Mouse (Mus musculus) embryonic facial prominence, embryonic 11.5 days (tissue): ENCODE results near the gene Map2k3. TPM values are rescaled to one million over a fixed set of nuclear protein-coding genes. Genes with fewer than 3 reads are reported as not detected.

Source experiments
- ATAC-seq: fragments of 200-750 bp; cut with Nextera tagmentation; replicated peaks from 2 replicates; pipeline ENCODE4 v1.8.0; 2017; ENCODE audit warnings: low read depth; ENCODE audit not compliant: insufficient number of reproducible peaks, low FRiP score, low TSS enrichment
- DNase-seq: peaks from one replicate; pipeline ENCODE4 v3.0.0-alpha.2; 2015; ENCODE audit warnings: low spot score
- H3K27ac ChIP-seq: fragments of 300-500 bp; sonication (generic); replicated peaks from 2 replicates; pipeline ENCODE4 v1.5.1; 2014; ENCODE audit warnings: mild to moderate bottlenecking, low read depth, low read length, control low read depth
- H3K27me3 ChIP-seq: fragments of 300-500 bp; sonication (generic); 2 replicates; pipeline ENCODE4 v1.6.1; 2014; ENCODE audit warnings: mild to moderate bottlenecking, low read length, moderate library complexity, mixed read lengths; ENCODE audit not compliant: control insufficient read depth, insufficient read depth
- H3K36me3 ChIP-seq: fragments of 300-500 bp; sonication (generic); replicated peaks from 2 replicates; pipeline ENCODE4 v1.6.1; 2014; ENCODE audit warnings: low read depth, mild to moderate bottlenecking, low read length, moderate library complexity, mixed read lengths; ENCODE audit not compliant: control insufficient read depth, insufficient read depth
- H3K4me1 ChIP-seq: fragments of 300-500 bp; sonication (generic); 2 replicates; pipeline ENCODE4 v1.6.1; 2014; ENCODE audit warnings: low read length, mixed read lengths; ENCODE audit not compliant: control insufficient read depth, insufficient read depth
- H3K4me2 ChIP-seq: fragments of 300-500 bp; sonication (generic); 2 replicates; pipeline ENCODE4 v1.6.1; 2014; ENCODE audit warnings: low read depth, mild to moderate bottlenecking, control low read depth, low read length, moderate library complexity
- H3K4me3 ChIP-seq: fragments of 300-500 bp; sonication (generic); 2 replicates; pipeline ENCODE4 v1.5.1; 2014; ENCODE audit warnings: low read depth, low read length, control low read depth
- H3K9ac ChIP-seq: fragments of 300-500 bp; sonication (generic); replicated peaks from 2 replicates; pipeline ENCODE4 v1.6.1; 2014; ENCODE audit warnings: mild to moderate bottlenecking, control low read depth, low read length
- H3K9me3 ChIP-seq: fragments of 300-500 bp; sonication (generic); replicated peaks from 2 replicates; pipeline ENCODE4 v1.6.1; 2016; ENCODE audit warnings: mild to moderate bottlenecking, low read length, inconsistent platforms, mixed read lengths; ENCODE audit not compliant: control insufficient read depth
- WGBS: fragments of 180-500 bp; shearing (Covaris S2); extraction: QIAGEN DNeasy Blood & Tissue Kit; methylation state at CpG from one replicate; pipeline ENCODE4 v1.1.7; 2014; 5-methylcytosine and 5-hydroxymethylcytosine counted together
- polyA plus RNA-seq: library from polyadenylated mRNA; unstranded; fragments of >200 nt; fragmentation: Nextera tagmentation; extraction: Ambion mirVana; gene quantifications from 2 replicates; pipeline ENCODE4 v1.2.1, GENCODE M21; 2014

Map2k3 gene
- polyA plus RNA-seq, 1 experiment from 2014 or later: 50.4 TPM

GRCm38 (mm10) chr11:60927264-60927663 is 4.6 kb upstream of the Map2k3 start:
- H3K4me1 ChIP-seq: no peaks in the 10 kb centered on the region; the same call in 1 of the 2 replicates
- ATAC-seq: peak; percentile 68
- WGBS: under 1% methylated on average over 9 of the region's 9 CpGs
- H3K36me3 ChIP-seq: no peaks in the 10 kb centered on the region
- no peak overlapping the region for H3K4me3 ChIP-seq
- peak; percentile 97 for DNase-seq
- no peaks in the 10 kb centered on the region for H3K27me3 ChIP-seq
- no peak overlapping the region for H3K27ac ChIP-seq
- H3K9me3 ChIP-seq: no peaks in the 10 kb centered on the region
- H3K9ac ChIP-seq: no peak overlapping the region
- no peak overlapping the region for H3K4me2 ChIP-seq

- no peak for DNase-seq
- Histone ChIP-seq H3K4me1 (peaks cover 8% of the 10 kb centered on the region), H3K27ac (no peak overlapping the region)
These were observed 1.0 kb upstream of the Map2k3 start for GRCm38 (mm10) chr11:60930724-60931281.

GRCm38 (mm10) chr11:60931282-60931868 is 458 bp upstream of the Map2k3 start:
- WGBS: 2% methylated on average over 30 of the region's 30 CpGs
- H3K4me3 ChIP-seq: peak overlapping the region; percentile 88
- peak; percentile 68 for ATAC-seq

More at GRCm38 (mm10) chr11:60930724-60931281, 1.0 kb upstream of the Map2k3 start:
- ATAC-seq: no peak
- H3K36me3 ChIP-seq: no peaks in the 10 kb centered on the region
- H3K9me3 ChIP-seq: no peaks in the 10 kb centered on the region
- peak overlapping the region; percentile 56; the same call in 1 of the 2 replicates for H3K9ac ChIP-seq
- H3K4me3 ChIP-seq: peak overlapping the region; percentile 88
- H3K4me2 ChIP-seq: peak overlapping the region; percentile 79
- WGBS: 23% methylated on average over 7 of the region's 7 CpGs
- no peaks in the 10 kb centered on the region for H3K27me3 ChIP-seq

GRCm38 (mm10) chr11:60932503-60933020 is 729 bp downstream of the Map2k3 start:
- no peak for ATAC-seq

More at GRCm38 (mm10) chr11:60931282-60931868, 458 bp upstream of the Map2k3 start:
- peak; percentile 14 for DNase-seq
- no peaks in the 10 kb centered on the region for H3K36me3 ChIP-seq
- no peaks in the 10 kb centered on the region for H3K9me3 ChIP-seq
- no peaks in the 10 kb centered on the region for H3K27me3 ChIP-seq
- peak overlapping the region; percentile 56 for H3K9ac ChIP-seq
- H3K27ac ChIP-seq: no peak overlapping the region
- peak overlapping the region; percentile 79 for H3K4me2 ChIP-seq
- H3K4me1 ChIP-seq: peaks cover 8% of the 10 kb centered on the region

GRCm38 (mm10) chr11:60933178-60933930 is 1.5 kb downstream of the Map2k3 start:
- Histone ChIP-seq H3K27ac (no peak overlapping the region), H3K9ac (peak overlapping the region; percentile 87), H3K4me2 (peak overlapping the region; percentile 82), H3K4me3 (peak overlapping the region; percentile 88), H3K9me3 (no peaks in the 10 kb centered on the region), H3K36me3 (no peaks in the 10 kb centered on the region), H3K4me1 (peaks cover 8% of the 10 kb centered on the region), H3K27me3 (no peaks in the 10 kb centered on the region)
- ATAC-seq (no peak), DNase-seq (no peak)
- 82% methylated on average over 10 of the region's 10 CpGs for WGBS

More at GRCm38 (mm10) chr11:60932503-60933020, 729 bp downstream of the Map2k3 start:
- Histone ChIP-seq H3K27me3 (no peaks in the 10 kb centered on the region), H3K4me1 (peaks cover 8% of the 10 kb centered on the region), H3K9ac (peak overlapping the region; percentile 87), H3K9me3 (no peaks in the 10 kb centered on the region), H3K27ac (peak overlapping the region; percentile 32; the same call in 1 of the 2 replicates), H3K36me3 (no peaks in the 10 kb centered on the region), H3K4me2 (peak overlapping the region; percentile 82), H3K4me3 (peak overlapping the region; percentile 88)
- no peak for DNase-seq
- 4% methylated on average over 7 of the region's 7 CpGs for WGBS

- WGBS: 96% methylated on average over 2 of the region's 2 CpGs
- no peaks in the 10 kb centered on the region for H3K27me3 ChIP-seq
- no peak overlapping the region for H3K4me3 ChIP-seq
- DNase-seq: no peak
- H3K9me3 ChIP-seq: no peaks in the 10 kb centered on the region
- peaks cover 8% of the 10 kb centered on the region for H3K4me1 ChIP-seq
- H3K9ac ChIP-seq: no peak overlapping the region
- H3K36me3 ChIP-seq: no peaks in the 10 kb centered on the region; the same call in 1 of the 2 replicates
- ATAC-seq: no peak
- no peak overlapping the region for H3K27ac ChIP-seq
- no peak overlapping the region for H3K4me2 ChIP-seq
These were observed 3.0 kb downstream of the Map2k3 start for GRCm38 (mm10) chr11:60934795-60935194.

- Histone ChIP-seq H3K27ac (no peak overlapping the region), H3K36me3 (no peaks in the 10 kb centered on the region; the same call in 1 of the 2 replicates), H3K4me1 (peaks cover 8% of the 10 kb centered on the region), H3K4me2 (no peak overlapping the region), H3K27me3 (no peaks in the 10 kb centered on the region), H3K9ac (no peak overlapping the region), H3K4me3 (no peak overlapping the region), H3K9me3 (no peaks in the 10 kb centered on the region)
- WGBS: 74% methylated on average over 7 of the region's 7 CpGs
- DNase-seq (no peak), ATAC-seq (no peak)
These were observed 3.6 kb downstream of the Map2k3 start for GRCm38 (mm10) chr11:60935326-60935974.
